Mouse (Mus musculus) heart, postnatal 0 days (tissue): ENCODE data around the gene Vezf1.

ENCODE experiments used
- CTCF ChIP-seq: IDR thresholded peaks from 2 replicates; pipeline ENCODE4 v1.5.1; 2016; ENCODE audit warnings: antibody characterized with exemption, control low read depth, low read depth
- EP300 ChIP-seq: IDR thresholded peaks from 2 replicates; pipeline ENCODE4 v1.6.1; 2016; ENCODE audit warnings: antibody characterized with exemption, low read depth

DNA sequence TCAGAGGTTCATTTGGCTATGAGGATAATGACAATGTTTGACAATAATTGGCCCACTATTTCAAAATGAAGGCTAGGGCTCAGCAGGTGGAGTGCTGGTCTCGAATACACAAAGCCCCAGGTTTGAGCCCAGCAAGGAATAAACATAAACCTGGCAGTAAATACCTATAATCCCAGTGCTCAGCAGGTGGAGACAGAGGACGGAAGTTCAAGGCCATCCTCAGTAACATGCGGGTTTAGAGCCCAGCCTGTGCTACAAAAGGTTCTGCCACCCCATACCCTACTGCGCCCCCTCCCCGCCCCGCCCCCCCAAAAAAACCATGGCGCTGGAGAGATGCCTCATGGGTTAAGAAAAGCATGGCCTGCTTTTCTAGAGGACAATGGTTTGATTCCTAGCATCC is 32.1 kb upstream of the Vezf1 start:
- TF ChIP-seq CTCF: no peak
- no peak for TF ChIP-seq EP300
